Mouse (Mus musculus) adrenal gland, postnatal 4 days (tissue): ENCODE data around the gene Ccpg1os. TPM values are rescaled to one million over a fixed set of nuclear protein-coding genes. Genes with fewer than 3 reads are reported as not detected.
A peak's percentile ranks its signal among the peaks of the same experiment; 100 is the strongest.

Experiments used
- DNase-seq, 2 experiments: peaks; one replicate each; pipeline ENCODE4 v3.0.0; 2021 to 2022; ENCODE audit warnings: low spot score in 2 of 2, mixed read lengths in 2 of 2
- total RNA-seq, 2 experiments: library from RNA; stranded (reverse); gene quantifications; 2 replicates each; pipeline ENCODE4 v1.2.3; 2021

Ccpg1os gene
- total RNA-seq, 2 experiments from 2014 or later, result 14.1 to 15.1 TPM

- no peak for DNase-seq
Measured at GRCm38 (mm10) chr9:72987703-72988102, 2.5 kb upstream of the Ccpg1os start.

GRCm38 (mm10) chr9:72983066-72983465, 2.1 kb downstream of the Ccpg1os start:
- DNase-seq, result no peak

GRCm38 (mm10) chr9:72975242-72975641, 9.9 kb downstream of the Ccpg1os start:
- no peak for DNase-seq

- no peak for DNase-seq
Measured at GRCm38 (mm10) chr9:72974734-72975133, 10.4 kb downstream of the Ccpg1os start.

GRCm38 (mm10) chr9:72972984-72973383, 12.2 kb downstream of the Ccpg1os start:
- no peak for DNase-seq

GRCm38 (mm10) chr9:72972435-72972834, 12.7 kb downstream of the Ccpg1os start:
- DNase-seq, result no peak

- no peak for DNase-seq
Measured at GRCm38 (mm10) chr9:72969874-72970273, 15.3 kb downstream of the Ccpg1os start.

GRCm38 (mm10) chr9:72968349-72969061, 16.7 kb downstream of the Ccpg1os start:
- DNase-seq, result peak in 1 of 2 experiments; percentile 28

- no peak for DNase-seq
Measured at GRCm38 (mm10) chr9:72961959-72962358, 23.2 kb downstream of the Ccpg1os start.

GRCm38 (mm10) chr9:72961346-72961745, 23.8 kb downstream of the Ccpg1os start:
- no peak for DNase-seq

- peak; percentile 55 to 57 for DNase-seq
Measured at GRCm38 (mm10) chr9:72958521-72959450, 26.4 kb downstream of the Ccpg1os start, which contains the start of the genes Dyx1c1 and Gm44503. Dyx1c1 (plus strand) TSS chr9:72958785. Gm44503 (plus strand) TSS chr9:72958852.

- DNase-seq, result no peak
Measured at GRCm38 (mm10) chr9:72955546-72955945, 29.6 kb downstream of the Ccpg1os start.

- DNase-seq, result no peak
Measured at GRCm38 (mm10) chr9:72954746-72955145, 30.4 kb downstream of the Ccpg1os start.

- DNase-seq, result no peak
Measured at GRCm38 (mm10) chr9:72949572-72949971, 35.6 kb downstream of the Ccpg1os start.

- no peak for DNase-seq
Measured at GRCm38 (mm10) chr9:72947010-72947409, 38.2 kb downstream of the Ccpg1os start.

- no peak for DNase-seq
Measured at GRCm38 (mm10) chr9:72944286-72944685, 40.9 kb downstream of the Ccpg1os start.

- DNase-seq, result no peak
Measured at GRCm38 (mm10) chr9:72943424-72943823, 41.8 kb downstream of the Ccpg1os start.

GRCm38 (mm10) chr9:72936301-72936700, 48.9 kb downstream of the Ccpg1os start:
- DNase-seq, result no peak

GRCm38 (mm10) chr9:72935309-72935708, 49.9 kb downstream of the Ccpg1os start:
- DNase-seq, result no peak

- DNase-seq, result no peak
Measured at GRCm38 (mm10) chr9:72931166-72931790, 53.9 kb downstream of the Ccpg1os start.
